Mouse (Mus musculus) forebrain, postnatal 0 days (tissue): ENCODE results near the gene Srarp. TPM values are rescaled to one million over a fixed set of nuclear protein-coding genes. Genes with fewer than 3 reads are reported as not detected.
A peak's percentile ranks its signal among the peaks of the same experiment; 100 is the strongest.

Experiments
- ATAC-seq: fragments of 200-750 bp; cut with Nextera tagmentation; 2 replicates; pipeline ENCODE4 v1.8.0; 2017; ENCODE audit warnings: mild to moderate bottlenecking, moderate library complexity
- DNase-seq: peaks from one replicate; pipeline ENCODE4 v3.0.0-alpha.2; 2015
- H3K27ac ChIP-seq: fragments of 300-500 bp; sonication (generic); 2 replicates; pipeline ENCODE4 v1.5.1; 2014; ENCODE audit warnings: low read depth, mild to moderate bottlenecking, antibody characterized with exemption, low read length, moderate library complexity, mixed read lengths
- H3K27me3 ChIP-seq: fragments of 300-500 bp; sonication (generic); 2 replicates; pipeline ENCODE4 v1.6.1; 2014; ENCODE audit warnings: mild to moderate bottlenecking, low read length, mixed read lengths; ENCODE audit not compliant: insufficient read depth
- H3K36me3 ChIP-seq: fragments of 300-500 bp; sonication (generic); 2 replicates; pipeline ENCODE4 v1.6.1; 2014; ENCODE audit warnings: mild to moderate bottlenecking, moderate library complexity; ENCODE audit not compliant: insufficient read depth
- H3K4me1 ChIP-seq: fragments of 300-500 bp; sonication (generic); 2 replicates; pipeline ENCODE4 v1.6.1; 2014; ENCODE audit warnings: antibody characterized with exemption; ENCODE audit not compliant: insufficient read depth
- H3K4me2 ChIP-seq: fragments of 300-500 bp; sonication (generic); 2 replicates; pipeline ENCODE4 v1.6.1; 2014; ENCODE audit warnings: low read depth, mild to moderate bottlenecking, moderate library complexity
- H3K4me3 ChIP-seq: fragments of 300-500 bp; sonication (generic); 2 replicates; pipeline ENCODE4 v1.5.1; 2014; ENCODE audit warnings: low read depth, low read length, mixed read lengths
- H3K9ac ChIP-seq: fragments of 300-500 bp; sonication (generic); 2 replicates; pipeline ENCODE4 v1.6.1; 2014; ENCODE audit warnings: mild to moderate bottlenecking
- H3K9me3 ChIP-seq: fragments of 300-500 bp; sonication (generic); 2 replicates; pipeline ENCODE4 v1.6.1; 2016; ENCODE audit warnings: low read length
- CTCF ChIP-seq: sonication (generic); IDR thresholded peaks from 2 replicates; pipeline ENCODE4 v1.5.1; 2016; ENCODE audit warnings: antibody characterized with exemption, control low read depth, low read depth
- WGBS: fragments of 180-500 bp; shearing (Covaris S2); extraction: QIAGEN DNeasy Blood & Tissue Kit; methylation state at CpG from one replicate; pipeline ENCODE4 v1.1.7; 2014; 5-methylcytosine and 5-hydroxymethylcytosine counted together
- polyA plus RNA-seq: library from polyadenylated mRNA; unstranded; fragments of >200 nt; fragmentation: Nextera tagmentation; extraction: Ambion mirVana; gene quantifications from 2 replicates; pipeline ENCODE4 v1.2.1, GENCODE M21; 2015
- total RNA-seq: library from RNA; depleted of rRNA; stranded (reverse); fragments of >200 nt; gene quantifications from 2 replicates; pipeline ENCODE4 v1.2.3, GENCODE M21; 2014; rRNA removed

Srarp gene
- total RNA-seq, result 2.4 and 4.6 TPM in 2 replicates
- 0.63 and 0.69 TPM in 2 replicates for polyA plus RNA-seq

DNA sequence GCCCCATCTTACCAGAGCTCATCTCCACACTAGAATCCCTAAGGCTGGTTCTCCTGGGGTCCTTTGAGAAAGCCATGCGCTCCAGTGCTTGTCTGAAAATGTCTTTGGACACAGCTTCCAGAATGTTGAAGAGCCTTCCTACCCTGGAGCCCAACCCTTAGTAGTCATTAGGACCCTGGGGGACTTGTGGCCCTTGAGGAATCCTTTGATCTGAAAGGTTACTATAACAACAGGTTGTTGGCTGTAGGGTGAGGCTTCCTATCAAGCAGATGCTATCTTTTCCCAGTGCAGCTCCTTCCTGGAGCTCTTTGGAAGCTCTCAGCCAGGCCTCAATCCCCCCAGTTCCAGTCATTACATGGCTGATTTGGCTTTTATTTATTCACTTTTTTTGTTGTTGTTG lies at the start of gene Srarp:
Gene Srarp, minus strand, starts transcription at position 132 of the 400 bp plus-strand sequence.
- no peaks in the 10 kb centered on the region for H3K9me3 ChIP-seq
- no peaks in the 10 kb centered on the region for H3K27me3 ChIP-seq
- no peak for ATAC-seq
- H3K9ac ChIP-seq, result no peak within 1 kb of the TSS
- H3K4me1 ChIP-seq, result no peaks in the 10 kb centered on the region
- no peak within 1 kb of the TSS for H3K4me3 ChIP-seq
- H3K36me3 ChIP-seq, result no peaks in the 10 kb centered on the region
- H3K4me2 ChIP-seq, result no peak within 1 kb of the TSS
- WGBS, result 88% methylated on average over 1 of the region's 1 CpGs
- DNase-seq, result no peak
- no peak within 1 kb of the TSS for H3K27ac ChIP-seq
- no peak for TF ChIP-seq CTCF

DNA sequence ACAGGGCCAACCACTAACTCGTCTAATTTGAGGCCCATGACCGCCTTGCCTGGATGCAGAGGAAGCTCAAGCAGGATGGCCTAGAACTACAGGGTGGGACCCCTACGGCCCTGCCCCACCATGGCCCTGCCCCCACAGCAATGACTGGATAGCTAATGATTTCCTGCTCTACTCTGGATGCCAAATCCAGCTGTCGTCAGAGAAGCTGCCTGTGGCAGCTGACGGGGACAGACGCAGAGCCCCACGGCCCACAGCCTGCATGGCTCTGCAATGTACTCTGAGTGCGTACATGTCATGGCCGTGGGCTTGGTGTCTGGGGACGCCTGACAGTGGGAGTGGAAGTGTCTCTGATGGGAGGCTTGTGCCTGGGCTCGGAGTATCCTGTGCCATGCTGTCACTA lies 48.2 kb upstream of the Srarp start:
- Histone ChIP-seq H3K36me3 (peaks cover 60% of the 10 kb centered on the region), H3K4me3 (no peak overlapping the region), H3K4me2 (no peak overlapping the region), H3K9ac (no peak overlapping the region), H3K9me3 (no peaks in the 10 kb centered on the region), H3K27ac (no peak overlapping the region), H3K27me3 (no peaks in the 10 kb centered on the region), H3K4me1 (no peaks in the 10 kb centered on the region)
- 85% methylated on average over 11 of the region's 11 CpGs for WGBS
- ATAC-seq (no peak), DNase-seq (no peak)
- TF ChIP-seq CTCF, result no peak

DNA sequence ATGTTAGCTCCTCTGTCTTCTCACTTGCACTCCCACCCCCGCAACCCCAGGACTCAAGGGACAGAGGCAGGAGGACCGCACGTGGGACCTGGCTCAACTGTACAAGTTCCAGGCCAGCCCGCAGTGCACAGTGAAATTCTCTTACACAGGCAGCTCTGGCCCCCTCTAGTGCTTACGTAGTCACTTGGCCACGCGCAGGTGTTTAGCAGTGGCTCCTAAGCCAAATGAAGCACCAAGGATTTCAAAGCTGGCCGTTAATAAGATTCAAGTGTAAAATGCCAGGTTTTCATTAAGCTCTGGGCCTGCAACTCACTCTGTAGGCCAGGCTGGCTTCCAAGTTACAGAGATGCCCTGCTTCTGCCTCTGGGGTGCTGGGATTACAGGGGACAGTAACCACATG lies 43.5 kb upstream of the Srarp start:
- H3K9ac ChIP-seq, result no peak overlapping the region
- H3K4me2 ChIP-seq, result no peak overlapping the region
- no peak for ATAC-seq
- no peaks in the 10 kb centered on the region for H3K4me1 ChIP-seq
- H3K27ac ChIP-seq, result no peak overlapping the region; the same call in 1 of the 2 replicates
- no peaks in the 10 kb centered on the region for H3K9me3 ChIP-seq
- 85% methylated on average over 8 of the region's 8 CpGs for WGBS
- no peak for DNase-seq
- no peak overlapping the region for H3K4me3 ChIP-seq
- no peaks in the 10 kb centered on the region for H3K27me3 ChIP-seq
- peaks cover 81% of the 10 kb centered on the region for H3K36me3 ChIP-seq
- TF ChIP-seq CTCF, result no peak

DNA sequence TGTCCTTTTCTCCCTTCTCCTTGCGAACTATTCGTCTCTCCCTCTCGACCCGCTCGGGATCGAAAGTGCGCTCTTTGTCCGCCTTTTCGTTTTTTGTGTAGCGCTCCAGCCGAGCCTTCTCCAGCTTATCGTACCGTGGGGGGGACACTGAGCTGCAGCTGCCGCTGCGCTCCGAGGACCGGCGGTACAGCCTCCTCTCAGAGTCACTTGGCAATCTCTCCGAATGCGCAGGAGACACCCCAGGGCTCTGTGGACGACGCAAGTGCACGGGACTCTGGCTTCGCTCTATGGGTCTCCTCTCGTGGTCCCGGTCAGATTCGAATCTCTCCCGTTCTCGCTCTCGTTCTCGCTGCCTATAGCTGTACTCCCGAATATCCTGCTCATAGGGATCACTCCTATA lies 42.9 kb upstream of the Srarp start:
- Histone ChIP-seq H3K4me3 (no peak overlapping the region), H3K9ac (no peak overlapping the region), H3K4me1 (no peaks in the 10 kb centered on the region), H3K4me2 (no peak overlapping the region), H3K36me3 (peaks cover 82% of the 10 kb centered on the region), H3K9me3 (no peaks in the 10 kb centered on the region), H3K27ac (peak overlapping the region; percentile 73), H3K27me3 (no peaks in the 10 kb centered on the region)
- DNase-seq (no peak), ATAC-seq (no peak)
- WGBS, result 90% methylated on average over 32 of the region's 32 CpGs
- TF ChIP-seq CTCF, result no peak

DNA sequence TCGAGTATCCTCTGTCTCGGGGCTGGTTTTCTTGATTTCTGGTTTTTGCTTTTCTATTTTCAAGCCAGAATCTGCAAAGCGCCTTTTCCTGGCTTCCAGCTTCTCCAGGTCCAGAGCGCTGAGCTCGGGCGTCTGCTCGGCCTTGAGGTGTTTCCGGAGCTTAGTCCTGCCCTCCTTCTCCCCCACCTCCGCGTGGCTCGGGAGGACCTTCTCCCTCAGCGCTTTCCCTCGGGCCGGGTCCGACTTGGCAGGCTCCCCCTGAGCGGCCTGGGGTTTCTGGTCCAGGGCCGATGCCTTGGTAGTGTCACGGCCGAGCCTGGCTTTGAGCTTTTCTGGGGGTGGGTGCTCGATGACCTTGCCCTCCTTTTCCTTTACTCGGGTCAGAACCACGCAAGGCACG lies 42.3 kb upstream of the Srarp start:
- Histone ChIP-seq H3K36me3 (peaks cover 84% of the 10 kb centered on the region), H3K27ac (peak overlapping the region; percentile 73), H3K4me1 (no peaks in the 10 kb centered on the region), H3K4me2 (no peak overlapping the region; the same call in 1 of the 2 replicates), H3K9ac (no peak overlapping the region), H3K4me3 (no peak overlapping the region), H3K9me3 (no peaks in the 10 kb centered on the region), H3K27me3 (no peaks in the 10 kb centered on the region)
- TF ChIP-seq CTCF, result no peak
- WGBS, result 70% methylated on average over 23 of the region's 23 CpGs
- no peak for DNase-seq
- ATAC-seq, result peak; percentile 9

DNA sequence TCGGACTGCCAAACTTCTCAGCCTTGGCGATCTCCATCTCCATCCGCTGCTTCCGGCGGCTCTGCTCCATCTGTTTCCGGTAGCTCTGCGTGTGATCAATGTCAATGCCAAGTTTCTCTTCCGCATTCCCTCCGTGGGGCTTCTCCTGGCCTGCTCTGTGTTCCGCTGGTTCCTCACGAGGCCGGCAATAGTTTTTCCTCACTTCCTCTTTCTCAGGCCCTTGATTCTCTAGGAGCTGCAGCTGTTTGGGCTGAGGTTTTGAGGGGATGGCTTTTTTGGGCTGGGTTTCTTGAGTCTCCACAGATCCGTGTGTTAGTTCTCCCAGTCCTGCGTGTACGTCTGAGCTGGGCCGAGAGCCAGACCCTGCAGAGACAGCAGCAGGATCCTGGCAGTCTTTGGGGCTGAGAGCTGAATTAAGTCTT lies 41.8 kb upstream of the Srarp start:
- Histone ChIP-seq H3K9ac (no peak overlapping the region), H3K4me2 (no peak overlapping the region), H3K9me3 (no peaks in the 10 kb centered on the region), H3K4me3 (no peak overlapping the region), H3K27me3 (no peaks in the 10 kb centered on the region), H3K4me1 (no peaks in the 10 kb centered on the region), H3K36me3 (peaks cover 84% of the 10 kb centered on the region), H3K27ac (peak overlapping the region; percentile 73)
- ATAC-seq, result peak; percentile 78
- WGBS, result 59% methylated on average over 16 of the region's 16 CpGs
- TF ChIP-seq CTCF, result no peak
- peak; percentile 85 for DNase-seq

DNA sequence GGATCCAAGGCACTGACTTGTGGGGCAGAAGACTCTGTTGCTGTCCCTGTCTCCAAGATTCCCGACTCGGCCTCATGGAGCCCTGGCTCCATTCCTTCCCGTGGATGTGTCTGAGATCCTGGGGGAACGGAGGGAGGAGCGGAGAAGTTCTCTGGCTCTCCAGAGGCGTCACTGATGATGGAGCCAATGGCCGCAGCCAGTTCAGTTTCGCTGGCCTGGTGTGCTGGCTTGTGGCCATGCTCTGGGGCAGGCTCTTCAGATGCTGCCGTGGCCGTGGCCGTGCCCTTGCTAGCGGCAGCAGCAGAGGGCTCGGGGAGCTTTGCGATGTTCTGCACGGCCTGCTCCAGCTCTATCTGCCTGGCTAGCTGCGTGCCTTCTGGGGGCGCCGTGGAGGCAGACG lies 38.5 kb upstream of the Srarp start:
- Histone ChIP-seq H3K9ac (no peak overlapping the region), H3K4me2 (no peak overlapping the region), H3K27ac (no peak overlapping the region), H3K27me3 (no peaks in the 10 kb centered on the region), H3K4me3 (no peak overlapping the region), H3K4me1 (no peaks in the 10 kb centered on the region), H3K36me3 (peaks cover 99% of the 10 kb centered on the region), H3K9me3 (no peaks in the 10 kb centered on the region)
- TF ChIP-seq CTCF, result no peak
- DNase-seq (no peak), ATAC-seq (no peak)
- 87% methylated on average over 19 of the region's 19 CpGs for WGBS
